Mouse (Mus musculus): ENCODE data around the gene Tcaf1. TPM values are rescaled to one million over a fixed set of nuclear protein-coding genes. Genes with fewer than 3 reads are reported as not detected.

Tcaf1 gene
- 2.5 and 2.9 TPM in 2 replicates for polyA plus RNA-seq (2012; rRNA removed)

GRCm38 (mm10) chr6:42709291-42710211, at the start of gene Tcaf1:
TSS of gene Tcaf1 (minus strand) at chr6:42710088.
- no peaks in the 10 kb centered on the region for H3K36me3 ChIP-seq (ENCODE audit: control insufficient read depth, insufficient read depth, low read length)
- no peaks in the 10 kb centered on the region for H3K27me3 ChIP-seq (ENCODE audit: control insufficient read depth, insufficient read depth, low read length)
- no peak within 1 kb of the TSS for H3K27ac ChIP-seq (ENCODE audit: insufficient read depth, low read length)
- TF ChIP-seq POLR2A (IDR thresholded peaks at IDR 0.05; ENCODE audit: low read depth, low read length): no peak
- TF ChIP-seq CTCF (IDR thresholded peaks at IDR 0.05; ENCODE audit: extremely low read depth, insufficient read depth, insufficient read length, insufficient replicate concordance): no peak
- H3K4me1 ChIP-seq (ENCODE audit: control insufficient read depth, insufficient read depth, insufficient read length): no peaks in the 10 kb centered on the region
- peak within 1 kb of the TSS; percentile 47 for H3K4me3 ChIP-seq (ENCODE audit: extremely low read depth, insufficient read depth, insufficient read length)
- DNase-seq (ENCODE audit: low read depth in 1 of 2, low spot score in 2 of 2): peak in 1 of 2 experiments; percentile 3
- 31% methylated on average over 28 of the region's 28 CpGs for WGBS

GRCm38 (mm10) chr6:42756104-42756503, 46.2 kb upstream of the Tcaf1 start, which contains the start of gene Olfr38:
TSS of gene Olfr38 (plus strand) at chr6:42756404.
- WGBS: 70% methylated on average over 1 of the region's 1 CpGs
- no peaks in the 10 kb centered on the region for H3K36me3 ChIP-seq (ENCODE audit: control insufficient read depth, insufficient read depth, low read length)
- no peaks in the 10 kb centered on the region for H3K4me1 ChIP-seq (ENCODE audit: control insufficient read depth, insufficient read depth, insufficient read length)
- no peak for DNase-seq (ENCODE audit: low read depth in 1 of 2, low spot score in 2 of 2)
- H3K4me3 ChIP-seq (ENCODE audit: extremely low read depth, insufficient read depth, insufficient read length): no peak within 1 kb of the TSS
- no peak within 1 kb of the TSS for H3K27ac ChIP-seq (ENCODE audit: insufficient read depth, low read length)
- TF ChIP-seq POLR2A (IDR thresholded peaks at IDR 0.05; ENCODE audit: low read depth, low read length): no peak
- no peak for TF ChIP-seq CTCF (IDR thresholded peaks at IDR 0.05; ENCODE audit: extremely low read depth, insufficient read depth, insufficient read length, insufficient replicate concordance)
- no peaks in the 10 kb centered on the region for H3K27me3 ChIP-seq (ENCODE audit: control insufficient read depth, insufficient read depth, low read length)

- Histone ChIP-seq H3K27ac (ENCODE audit: insufficient read depth, low read length) (no peak overlapping the region), H3K27me3 (ENCODE audit: control insufficient read depth, insufficient read depth, low read length) (no peaks in the 10 kb centered on the region), H3K4me3 (ENCODE audit: extremely low read depth, insufficient read depth, insufficient read length) (no peak overlapping the region), H3K36me3 (ENCODE audit: control insufficient read depth, insufficient read depth, low read length) (no peaks in the 10 kb centered on the region), H3K4me1 (ENCODE audit: control insufficient read depth, insufficient read depth, insufficient read length) (no peaks in the 10 kb centered on the region)
- no peak for DNase-seq (ENCODE audit: low read depth in 1 of 2, low spot score in 2 of 2)
- TF ChIP-seq CTCF (IDR thresholded peaks at IDR 0.05; ENCODE audit: extremely low read depth, insufficient read depth, insufficient read length, insufficient replicate concordance) (no peak), POLR2A (IDR thresholded peaks at IDR 0.05; ENCODE audit: low read depth, low read length) (no peak)
These were observed 38.0 kb upstream of the Tcaf1 start for GRCm38 (mm10) chr6:42747846-42748245.

GRCm38 (mm10) chr6:42742303-42742702, 32.4 kb upstream of the Tcaf1 start:
- DNase-seq (ENCODE audit: low read depth in 1 of 2, low spot score in 2 of 2): no peak

GRCm38 (mm10) chr6:42739071-42739470, 29.2 kb upstream of the Tcaf1 start, which contains the start of gene Olfr453:
TSS of gene Olfr453 (plus strand) at chr6:42739371.
- no peaks in the 10 kb centered on the region for H3K4me1 ChIP-seq (ENCODE audit: control insufficient read depth, insufficient read depth, insufficient read length)
- WGBS: 90% methylated on average over 1 of the region's 1 CpGs
- TF ChIP-seq POLR2A (IDR thresholded peaks at IDR 0.05; ENCODE audit: low read depth, low read length) (no peak), CTCF (IDR thresholded peaks at IDR 0.05; ENCODE audit: extremely low read depth, insufficient read depth, insufficient read length, insufficient replicate concordance) (no peak)

More at GRCm38 (mm10) chr6:42742303-42742702, 32.4 kb upstream of the Tcaf1 start:
- Histone ChIP-seq H3K27ac (ENCODE audit: insufficient read depth, low read length) (no peak overlapping the region), H3K36me3 (ENCODE audit: control insufficient read depth, insufficient read depth, low read length) (no peaks in the 10 kb centered on the region), H3K4me1 (ENCODE audit: control insufficient read depth, insufficient read depth, insufficient read length) (no peaks in the 10 kb centered on the region), H3K4me3 (ENCODE audit: extremely low read depth, insufficient read depth, insufficient read length) (no peak overlapping the region), H3K27me3 (ENCODE audit: control insufficient read depth, insufficient read depth, low read length) (no peaks in the 10 kb centered on the region)
- 77% methylated on average over 5 of the region's 5 CpGs for WGBS
- TF ChIP-seq CTCF (IDR thresholded peaks at IDR 0.05; ENCODE audit: extremely low read depth, insufficient read depth, insufficient read length, insufficient replicate concordance) (no peak), POLR2A (IDR thresholded peaks at IDR 0.05; ENCODE audit: low read depth, low read length) (no peak)

GRCm38 (mm10) chr6:42717973-42718372, 8.1 kb upstream of the Tcaf1 start:
- no peaks in the 10 kb centered on the region for H3K36me3 ChIP-seq (ENCODE audit: control insufficient read depth, insufficient read depth, low read length)
- no peak overlapping the region for H3K4me3 ChIP-seq (ENCODE audit: extremely low read depth, insufficient read depth, insufficient read length)
- no peak for TF ChIP-seq POLR2A (IDR thresholded peaks at IDR 0.05; ENCODE audit: low read depth, low read length)
- H3K27ac ChIP-seq (ENCODE audit: insufficient read depth, low read length): no peak overlapping the region
- no peaks in the 10 kb centered on the region for H3K27me3 ChIP-seq (ENCODE audit: control insufficient read depth, insufficient read depth, low read length)
- DNase-seq (ENCODE audit: low read depth in 1 of 2, low spot score in 2 of 2): no peak
- no peaks in the 10 kb centered on the region for H3K4me1 ChIP-seq (ENCODE audit: control insufficient read depth, insufficient read depth, insufficient read length)

More at GRCm38 (mm10) chr6:42739071-42739470, 29.2 kb upstream of the Tcaf1 start, which contains the start of gene Olfr453:
- H3K4me3 ChIP-seq (ENCODE audit: extremely low read depth, insufficient read depth, insufficient read length): no peak within 1 kb of the TSS
- H3K27me3 ChIP-seq (ENCODE audit: control insufficient read depth, insufficient read depth, low read length): no peaks in the 10 kb centered on the region
- H3K36me3 ChIP-seq (ENCODE audit: control insufficient read depth, insufficient read depth, low read length): no peaks in the 10 kb centered on the region
- no peak for DNase-seq (ENCODE audit: low read depth in 1 of 2, low spot score in 2 of 2)
- no peak within 1 kb of the TSS for H3K27ac ChIP-seq (ENCODE audit: insufficient read depth, low read length)

GRCm38 (mm10) chr6:42714668-42715067, 4.8 kb upstream of the Tcaf1 start:
- no peaks in the 10 kb centered on the region for H3K4me1 ChIP-seq (ENCODE audit: control insufficient read depth, insufficient read depth, insufficient read length)
- H3K27ac ChIP-seq (ENCODE audit: insufficient read depth, low read length): no peak overlapping the region
- WGBS: 78% methylated on average over 8 of the region's 8 CpGs
- no peaks in the 10 kb centered on the region for H3K27me3 ChIP-seq (ENCODE audit: control insufficient read depth, insufficient read depth, low read length)
- no peak overlapping the region for H3K4me3 ChIP-seq (ENCODE audit: extremely low read depth, insufficient read depth, insufficient read length)
- TF ChIP-seq POLR2A (IDR thresholded peaks at IDR 0.05; ENCODE audit: low read depth, low read length): no peak
- TF ChIP-seq CTCF (IDR thresholded peaks at IDR 0.05; ENCODE audit: extremely low read depth, insufficient read depth, insufficient read length, insufficient replicate concordance): no peak
- DNase-seq (ENCODE audit: low read depth in 1 of 2, low spot score in 2 of 2): no peak
- no peaks in the 10 kb centered on the region for H3K36me3 ChIP-seq (ENCODE audit: control insufficient read depth, insufficient read depth, low read length)

Data from spleen, adult 2 months (tissue).